8 mouse cellular contexts compared by ENCODE assay signal in the genomic region with DNA sequence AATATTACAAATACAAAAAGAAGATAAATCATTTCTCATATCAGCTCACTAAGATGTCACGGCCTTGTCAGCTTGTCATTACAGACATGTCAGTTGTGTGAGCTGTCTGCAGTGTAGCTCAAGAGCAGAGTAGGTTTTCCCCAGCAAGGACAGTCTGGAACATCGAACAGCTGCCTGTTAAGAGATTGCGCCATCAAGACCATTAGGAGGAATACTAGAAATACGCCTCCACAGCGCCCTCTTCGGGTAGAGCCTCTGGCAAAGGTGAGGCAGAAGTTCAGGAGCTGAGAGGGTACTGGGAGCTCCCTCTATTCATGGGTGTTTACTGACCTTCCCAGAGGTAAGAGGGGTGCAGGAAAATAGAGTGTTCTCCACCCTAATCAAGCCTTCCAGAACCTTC.
DNase-seq lines count a peak whose midpoint lies in the region; ATAC-seq and TF ChIP-seq lines count a peak whose summit lies in the region.
"Had no signal": no experiment of that assay in that cellular context is flagged by ENCODE, and none has a peak within 500 bp of the region (broad histone marks: within the 10 kb centered on the region; RNA-seq: fewer than 3 reads in every experiment).

No protein-coding gene starts in this region.

- H3K4me1 ChIP-seq in liver, adult 2 months (ENCODE audit: control insufficient read depth, insufficient read depth, low read length) = no peaks in the 10 kb centered on the region
- no peaks in the 10 kb centered on the region for H3K4me1 ChIP-seq in liver, embryonic 12.5 days
- no peaks in the 10 kb centered on the region; the same call in 1 of the 2 replicates for H3K4me1 ChIP-seq in embryonic facial prominence, embryonic 11.5 days (ENCODE audit: control insufficient read depth, insufficient read depth, low read length)
- no peaks in the 10 kb centered on the region for H3K4me1 ChIP-seq in testis, adult 2 months (ENCODE audit: control insufficient read depth, insufficient read depth, low read length)
- H3K4me1 ChIP-seq: megakaryocyte, embryonic 14.5 days had no signal

- no peaks in the 10 kb centered on the region for H3K79me2 ChIP-seq in liver, adult 2 months (ENCODE audit: control insufficient read depth, insufficient read depth, low read length)

- H3K27me3 ChIP-seq in liver, adult 2 months (ENCODE audit: control insufficient read depth, insufficient read depth, low read length) = no peaks in the 10 kb centered on the region; the same call in 1 of the 2 replicates
- H3K27me3 ChIP-seq in liver, embryonic 12.5 days (replicated peaks) = no peaks in the 10 kb centered on the region
- H3K27me3 ChIP-seq in embryonic facial prominence, embryonic 11.5 days (ENCODE audit: control insufficient read depth, insufficient read depth, low read length) = no peaks in the 10 kb centered on the region
- H3K27me3 ChIP-seq in testis, adult 2 months (ENCODE audit: control insufficient read depth, insufficient read depth, low read length) = no peaks in the 10 kb centered on the region
- H3K27me3 ChIP-seq: megakaryocyte, embryonic 14.5 days had no signal

- no peak for ATAC-seq in liver, embryonic 12.5 days
- ATAC-seq in embryonic facial prominence, embryonic 11.5 days (replicated peaks; ENCODE audit: insufficient number of reproducible peaks, low FRiP score, low TSS enrichment, low read depth) = no peak; the same call in 1 of the 2 replicates

- 15% methylated on average over 6 of the region's 6 CpGs for WGBS in liver, adult 2 months
- WGBS in liver, embryonic 12.5 days (ENCODE audit: insufficient replicate concordance) = 10% methylated on average over 6 of the region's 6 CpGs
- WGBS in embryonic facial prominence, embryonic 11.5 days = 17% methylated on average over 6 of the region's 6 CpGs

- H3K27ac ChIP-seq in liver, adult 2 months (replicated peaks; ENCODE audit: insufficient read depth, low read depth, low read length) = no peak overlapping the region
- H3K27ac ChIP-seq in liver, embryonic 12.5 days = no peak overlapping the region
- H3K27ac ChIP-seq in embryonic facial prominence, embryonic 11.5 days (replicated peaks; ENCODE audit: low read depth, low read length) = no peak overlapping the region
- H3K27ac ChIP-seq in testis, adult 2 months (ENCODE audit: control insufficient read depth, insufficient read depth, low read depth, low read length) = no peak overlapping the region

- H3K4me3 ChIP-seq in liver, adult 2 months (ENCODE audit: insufficient read depth, low read depth, low read length) = no peak overlapping the region
- no peak overlapping the region for H3K4me3 ChIP-seq in liver, embryonic 12.5 days
- no peak overlapping the region for H3K4me3 ChIP-seq in embryonic facial prominence, embryonic 11.5 days (ENCODE audit: low read depth, low read length)
- no peak overlapping the region for H3K4me3 ChIP-seq in testis, adult 2 months (ENCODE audit: control insufficient read depth, low read depth, low read length)
- H3K4me3 ChIP-seq: megakaryocyte, embryonic 14.5 days had no signal

- H3K4me2 ChIP-seq in liver, embryonic 12.5 days = no peak overlapping the region
- no peak overlapping the region for H3K4me2 ChIP-seq in embryonic facial prominence, embryonic 11.5 days (ENCODE audit: low read depth, low read length)

- H3K9me3 ChIP-seq in liver, embryonic 12.5 days (replicated peaks) = no peaks in the 10 kb centered on the region
- H3K9me3 ChIP-seq in embryonic facial prominence, embryonic 11.5 days (replicated peaks; ENCODE audit: control insufficient read depth, low read length) = no peaks in the 10 kb centered on the region

- DNase-seq in liver, adult 2 months (ENCODE audit: extremely low read depth, low read depth, low spot score) = peak; percentile 62
- DNase-seq in adrenal gland, adult 2 months = peak; percentile 58
- DNase-seq in embryonic facial prominence, embryonic 11.5 days (ENCODE audit: low spot score) = peak; percentile 82
- peak; percentile 77 to 78 for DNase-seq in kidney, postnatal 4 days
- DNase-seq in spleen, postnatal 36 days (ENCODE audit: low spot score in 2 of 2) = no peak

- peak; percentile 68 for TF ChIP-seq CTCF in liver, adult 2 months (IDR thresholded peaks at IDR 0.05; ENCODE audit: low read depth, low read length)
- peak; percentile 33; the same call in 1 of the 2 replicates for TF ChIP-seq CTCF in testis, adult 2 months (IDR thresholded peaks at IDR 0.05; ENCODE audit: control insufficient read depth, insufficient read depth, insufficient replicate concordance, low read depth, low read length)

- TF ChIP-seq POLR2A in liver, adult 2 months (IDR thresholded peaks at IDR 0.05; ENCODE audit: extremely low read depth, insufficient read depth, low read length) = no peak
- no peak for TF ChIP-seq POLR2A in testis, adult 2 months (IDR thresholded peaks at IDR 0.05; ENCODE audit: control insufficient read depth, low read depth, low read length)

- H3K36me3 ChIP-seq in liver, adult 2 months (ENCODE audit: control insufficient read depth, insufficient read depth, low read length) = no peaks in the 10 kb centered on the region
- H3K36me3 ChIP-seq in liver, embryonic 12.5 days = no peaks in the 10 kb centered on the region
- H3K36me3 ChIP-seq in embryonic facial prominence, embryonic 11.5 days (replicated peaks; ENCODE audit: control insufficient read depth, insufficient read depth, low read depth, low read length) = no peaks in the 10 kb centered on the region
- H3K36me3 ChIP-seq in testis, adult 2 months (ENCODE audit: control insufficient read depth, insufficient read depth, low read length) = no peaks in the 10 kb centered on the region

- no peak overlapping the region for H3K9ac ChIP-seq in liver, adult 2 months (ENCODE audit: low read depth, low read length)
- H3K9ac ChIP-seq in liver, embryonic 12.5 days = no peak overlapping the region
- H3K9ac ChIP-seq in embryonic facial prominence, embryonic 11.5 days (replicated peaks; ENCODE audit: low read length) = no peak overlapping the region

Comparison
In these comparisons a context has a peak if more than half of its experiments do, and no peak if none do; other contexts are left out.
1. DNase-seq: peak in liver, adult 2 months (single experiment), adrenal gland, adult 2 months (single experiment), embryonic facial prominence, embryonic 11.5 days (single experiment) and kidney, postnatal 4 days (2 of 2); none in spleen, postnatal 36 days (0 of 2).